Mouse (Mus musculus): ENCODE measurements around the gene Sp100. TPM values are rescaled to one million over a fixed set of nuclear protein-coding genes. Genes with fewer than 3 reads are reported as not detected.
"Not testable (repeated sequence)": the region's sequence is repeated elsewhere in the genome, so short reads cannot be mapped to it uniquely, and the experiment has no call there.

Gene Sp100
- polyA plus RNA-seq (2014; fragmentation: Nextera tagmentation; extraction: Ambion mirVana): 0.46 and 0.99 TPM in 2 replicates

GRCm38 (mm10) chr1:85649881-85650280, at the start of gene Sp100:
TSS of gene Sp100 (plus strand) at chr1:85649988.
- not testable (repeated sequence) for H3K4me1 ChIP-seq (ENCODE audit: control insufficient read depth, insufficient read depth, low read length); H3K4me2 ChIP-seq; H3K9ac ChIP-seq (ENCODE audit: low read depth, low read length); H3K36me3 ChIP-seq (ENCODE audit: control insufficient read depth, insufficient read depth, low read length); H3K9me3 ChIP-seq (replicated peaks; ENCODE audit: control insufficient read depth, low read length); ATAC-seq (replicated peaks; ENCODE audit: insufficient number of reproducible peaks, low FRiP score, low TSS enrichment); H3K4me3 ChIP-seq (ENCODE audit: low read depth, low read length); H3K27ac ChIP-seq (ENCODE audit: low read depth, low read length); H3K27me3 ChIP-seq (ENCODE audit: control insufficient read depth, insufficient read depth, low read length)
- 52% methylated on average over 6 of the region's 6 CpGs for WGBS (ENCODE audit: insufficient replicate concordance)

DNA sequence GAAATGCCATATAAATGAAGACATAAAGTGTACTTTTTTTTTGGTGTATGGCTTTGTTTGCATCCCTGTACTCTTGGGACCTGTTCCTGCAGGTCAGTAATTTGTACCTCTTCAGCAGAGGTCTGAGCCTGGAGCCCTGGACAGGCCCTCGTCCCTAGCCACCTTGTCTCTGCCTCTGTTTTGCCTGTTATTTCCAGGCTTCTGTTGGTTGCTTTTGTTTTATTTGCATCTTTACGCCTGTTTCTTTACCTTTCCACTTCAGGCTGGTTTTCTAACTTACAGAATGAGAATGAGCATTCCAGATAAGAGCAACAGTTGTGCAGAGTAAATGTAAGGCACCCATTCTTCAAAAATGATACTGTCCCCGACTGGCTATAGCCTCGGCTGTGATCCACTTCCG, 49.7 kb upstream of the Sp100 start, which contains the start of gene Sp140:
Gene Sp140, plus strand, starts transcription at position 301 of the 400 bp plus-strand sequence.
- H3K9ac ChIP-seq (ENCODE audit: low read depth, low read length); H3K4me1 ChIP-seq (ENCODE audit: control insufficient read depth, insufficient read depth, low read length); H3K9me3 ChIP-seq (replicated peaks; ENCODE audit: control insufficient read depth, low read length); H3K36me3 ChIP-seq (ENCODE audit: control insufficient read depth, insufficient read depth, low read length); ATAC-seq (replicated peaks; ENCODE audit: insufficient number of reproducible peaks, low FRiP score, low TSS enrichment); H3K27me3 ChIP-seq (ENCODE audit: control insufficient read depth, insufficient read depth, low read length); H3K4me3 ChIP-seq (ENCODE audit: low read depth, low read length); H3K27ac ChIP-seq (ENCODE audit: low read depth, low read length): not testable (repeated sequence)
- peak within 1 kb of the TSS; percentile 11; the same call in 1 of the 2 replicates for H3K4me2 ChIP-seq
- WGBS (ENCODE audit: insufficient replicate concordance): no CpG with 5 or more reads among the region's 5 CpGs

DNA sequence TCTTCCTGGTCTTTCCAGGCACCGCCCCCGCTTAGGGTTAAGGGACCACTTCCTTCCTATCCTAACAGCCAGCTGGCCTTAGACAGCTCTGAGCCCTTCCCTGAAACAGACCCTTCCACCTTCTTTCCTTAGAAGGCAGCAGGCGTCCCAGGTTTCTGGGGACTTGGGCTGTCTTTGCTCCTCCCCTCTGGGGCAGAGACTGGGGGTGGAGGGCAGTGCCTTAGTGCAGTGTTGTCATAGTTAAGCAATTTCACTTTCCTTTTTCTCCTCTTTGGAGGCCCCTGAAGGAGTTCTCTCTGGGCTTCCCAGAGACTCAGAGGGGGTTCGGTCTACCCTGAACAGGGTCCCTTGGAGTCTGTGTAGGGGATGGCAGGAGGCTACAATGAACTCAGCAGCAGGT, 49.0 kb upstream of the Sp100 start:
- not testable (repeated sequence) for H3K9ac ChIP-seq (ENCODE audit: low read depth, low read length); H3K9me3 ChIP-seq (replicated peaks; ENCODE audit: control insufficient read depth, low read length); H3K4me1 ChIP-seq (ENCODE audit: control insufficient read depth, insufficient read depth, low read length); H3K4me3 ChIP-seq (ENCODE audit: low read depth, low read length); ATAC-seq (replicated peaks; ENCODE audit: insufficient number of reproducible peaks, low FRiP score, low TSS enrichment); H3K27me3 ChIP-seq (ENCODE audit: control insufficient read depth, insufficient read depth, low read length); H3K27ac ChIP-seq (ENCODE audit: low read depth, low read length); H3K36me3 ChIP-seq (ENCODE audit: control insufficient read depth, insufficient read depth, low read length)
- WGBS (ENCODE audit: insufficient replicate concordance): 60% methylated on average over 4 of the region's 4 CpGs
- H3K4me2 ChIP-seq: peak overlapping the region; percentile 11; the same call in 1 of the 2 replicates

DNA sequence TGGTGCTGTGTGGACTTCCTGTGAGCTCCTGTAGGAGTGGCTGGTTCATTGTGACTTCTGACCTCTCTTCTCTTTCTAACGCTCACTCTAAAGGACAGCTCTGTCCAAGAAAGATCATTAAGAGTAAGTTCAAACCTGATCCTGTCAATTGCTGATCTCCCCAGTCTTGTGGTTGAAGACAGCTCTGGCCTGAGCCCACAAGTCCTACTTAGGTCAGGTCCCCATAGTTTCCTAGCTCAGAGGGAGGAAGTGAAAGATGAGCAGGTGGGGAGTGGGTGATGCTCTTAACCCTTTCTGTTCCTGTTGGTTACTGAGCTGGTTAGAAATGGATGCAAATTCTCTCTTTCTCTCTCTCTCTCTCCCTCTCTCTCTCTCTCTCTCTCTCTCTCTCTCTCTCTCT, 45.4 kb upstream of the Sp100 start:
- not testable (repeated sequence) for H3K9ac ChIP-seq (ENCODE audit: low read depth, low read length); H3K4me3 ChIP-seq (ENCODE audit: low read depth, low read length); H3K27ac ChIP-seq (ENCODE audit: low read depth, low read length); H3K4me2 ChIP-seq; ATAC-seq (replicated peaks; ENCODE audit: insufficient number of reproducible peaks, low FRiP score, low TSS enrichment); H3K36me3 ChIP-seq (ENCODE audit: control insufficient read depth, insufficient read depth, low read length); H3K4me1 ChIP-seq (ENCODE audit: control insufficient read depth, insufficient read depth, low read length); H3K27me3 ChIP-seq (ENCODE audit: control insufficient read depth, insufficient read depth, low read length); H3K9me3 ChIP-seq (replicated peaks; ENCODE audit: control insufficient read depth, low read length)
- WGBS (ENCODE audit: insufficient replicate concordance): no CpG with 5 or more reads among the region's 1 CpGs

- not testable (repeated sequence) for H3K4me3 ChIP-seq (ENCODE audit: low read depth, low read length); H3K36me3 ChIP-seq (ENCODE audit: control insufficient read depth, insufficient read depth, low read length); H3K27me3 ChIP-seq (ENCODE audit: control insufficient read depth, insufficient read depth, low read length); H3K9me3 ChIP-seq (replicated peaks; ENCODE audit: control insufficient read depth, low read length); H3K27ac ChIP-seq (ENCODE audit: low read depth, low read length); ATAC-seq (replicated peaks; ENCODE audit: insufficient number of reproducible peaks, low FRiP score, low TSS enrichment); H3K4me1 ChIP-seq (ENCODE audit: control insufficient read depth, insufficient read depth, low read length); H3K9ac ChIP-seq (ENCODE audit: low read depth, low read length); H3K4me2 ChIP-seq
- WGBS (ENCODE audit: insufficient replicate concordance): 72% methylated on average over 3 of the region's 4 CpGs
Measured at GRCm38 (mm10) chr1:85608361-85608760, 41.4 kb upstream of the Sp100 start.

GRCm38 (mm10) chr1:85610581-85610980, 39.2 kb upstream of the Sp100 start:
- WGBS (ENCODE audit: insufficient replicate concordance): no CpG with 5 or more reads among the region's 4 CpGs
- H3K4me1 ChIP-seq (ENCODE audit: control insufficient read depth, insufficient read depth, low read length); ATAC-seq (replicated peaks; ENCODE audit: insufficient number of reproducible peaks, low FRiP score, low TSS enrichment); H3K36me3 ChIP-seq (ENCODE audit: control insufficient read depth, insufficient read depth, low read length); H3K4me2 ChIP-seq; H3K9ac ChIP-seq (ENCODE audit: low read depth, low read length); H3K27ac ChIP-seq (ENCODE audit: low read depth, low read length); H3K9me3 ChIP-seq (replicated peaks; ENCODE audit: control insufficient read depth, low read length); H3K27me3 ChIP-seq (ENCODE audit: control insufficient read depth, insufficient read depth, low read length); H3K4me3 ChIP-seq (ENCODE audit: low read depth, low read length): not testable (repeated sequence)

GRCm38 (mm10) chr1:85615096-85615495, 34.7 kb upstream of the Sp100 start:
- WGBS (ENCODE audit: insufficient replicate concordance): 86% methylated on average over 3 of the region's 3 CpGs
- H3K27ac ChIP-seq (ENCODE audit: low read depth, low read length); H3K9me3 ChIP-seq (replicated peaks; ENCODE audit: control insufficient read depth, low read length); H3K9ac ChIP-seq (ENCODE audit: low read depth, low read length); H3K36me3 ChIP-seq (ENCODE audit: control insufficient read depth, insufficient read depth, low read length); ATAC-seq (replicated peaks; ENCODE audit: insufficient number of reproducible peaks, low FRiP score, low TSS enrichment); H3K4me1 ChIP-seq (ENCODE audit: control insufficient read depth, insufficient read depth, low read length); H3K4me3 ChIP-seq (ENCODE audit: low read depth, low read length); H3K27me3 ChIP-seq (ENCODE audit: control insufficient read depth, insufficient read depth, low read length); H3K4me2 ChIP-seq: not testable (repeated sequence)

- not testable (repeated sequence) for H3K27me3 ChIP-seq (ENCODE audit: control insufficient read depth, insufficient read depth, low read length); H3K4me1 ChIP-seq (ENCODE audit: control insufficient read depth, insufficient read depth, low read length); H3K27ac ChIP-seq (ENCODE audit: low read depth, low read length); H3K4me2 ChIP-seq; H3K4me3 ChIP-seq (ENCODE audit: low read depth, low read length); H3K9ac ChIP-seq (ENCODE audit: low read depth, low read length); H3K36me3 ChIP-seq (ENCODE audit: control insufficient read depth, insufficient read depth, low read length); ATAC-seq (replicated peaks; ENCODE audit: insufficient number of reproducible peaks, low FRiP score, low TSS enrichment); H3K9me3 ChIP-seq (replicated peaks; ENCODE audit: control insufficient read depth, low read length)
- WGBS (ENCODE audit: insufficient replicate concordance): 54% methylated on average over 3 of the region's 3 CpGs
Measured at GRCm38 (mm10) chr1:85615819-85616218, 34.0 kb upstream of the Sp100 start.

DNA sequence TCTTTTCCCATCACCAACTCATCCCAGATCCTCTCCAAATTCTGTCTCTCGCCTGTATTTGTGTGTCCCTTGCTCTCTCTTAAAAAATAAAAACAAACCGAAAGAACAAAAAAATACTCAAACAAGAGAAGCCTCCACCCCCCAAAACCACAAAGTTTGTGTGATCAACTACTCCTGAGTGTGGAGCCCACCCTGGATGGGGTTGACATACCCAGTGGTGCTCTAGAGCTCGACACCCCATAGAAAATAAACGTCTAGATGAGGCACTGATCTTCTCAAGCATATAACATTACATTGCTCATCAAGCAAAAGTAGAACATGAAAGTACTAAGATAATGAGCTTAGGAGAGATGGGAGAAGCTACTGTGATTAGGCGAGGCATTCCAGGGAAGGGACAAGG, 32.6 kb upstream of the Sp100 start:
- H3K9me3 ChIP-seq (replicated peaks; ENCODE audit: control insufficient read depth, low read length); H3K4me2 ChIP-seq; ATAC-seq (replicated peaks; ENCODE audit: insufficient number of reproducible peaks, low FRiP score, low TSS enrichment); H3K4me1 ChIP-seq (ENCODE audit: control insufficient read depth, insufficient read depth, low read length); H3K9ac ChIP-seq (ENCODE audit: low read depth, low read length); H3K36me3 ChIP-seq (ENCODE audit: control insufficient read depth, insufficient read depth, low read length); H3K4me3 ChIP-seq (ENCODE audit: low read depth, low read length); H3K27ac ChIP-seq (ENCODE audit: low read depth, low read length); H3K27me3 ChIP-seq (ENCODE audit: control insufficient read depth, insufficient read depth, low read length): not testable (repeated sequence)
- WGBS (ENCODE audit: insufficient replicate concordance): 55% methylated on average over 4 of the region's 5 CpGs
